Mouse (Mus musculus): ENCODE results near the gene Tex264.

- no peak for TF ChIP-seq TAL1 (IDR thresholded peaks at IDR 0.05; ENCODE audit: low read length)
- TF ChIP-seq GATA1 (IDR thresholded peaks at IDR 0.05; ENCODE audit: low read length): no peak
Measured at GRCm38 (mm10) chr9:106643787-106644186, 41.9 kb downstream of the Tex264 start.

All from erythroblast, embryonic 14.5 days (primary cell).